Mouse (Mus musculus): ENCODE measurements around the gene Utp11.

Gene Utp11

DNA sequence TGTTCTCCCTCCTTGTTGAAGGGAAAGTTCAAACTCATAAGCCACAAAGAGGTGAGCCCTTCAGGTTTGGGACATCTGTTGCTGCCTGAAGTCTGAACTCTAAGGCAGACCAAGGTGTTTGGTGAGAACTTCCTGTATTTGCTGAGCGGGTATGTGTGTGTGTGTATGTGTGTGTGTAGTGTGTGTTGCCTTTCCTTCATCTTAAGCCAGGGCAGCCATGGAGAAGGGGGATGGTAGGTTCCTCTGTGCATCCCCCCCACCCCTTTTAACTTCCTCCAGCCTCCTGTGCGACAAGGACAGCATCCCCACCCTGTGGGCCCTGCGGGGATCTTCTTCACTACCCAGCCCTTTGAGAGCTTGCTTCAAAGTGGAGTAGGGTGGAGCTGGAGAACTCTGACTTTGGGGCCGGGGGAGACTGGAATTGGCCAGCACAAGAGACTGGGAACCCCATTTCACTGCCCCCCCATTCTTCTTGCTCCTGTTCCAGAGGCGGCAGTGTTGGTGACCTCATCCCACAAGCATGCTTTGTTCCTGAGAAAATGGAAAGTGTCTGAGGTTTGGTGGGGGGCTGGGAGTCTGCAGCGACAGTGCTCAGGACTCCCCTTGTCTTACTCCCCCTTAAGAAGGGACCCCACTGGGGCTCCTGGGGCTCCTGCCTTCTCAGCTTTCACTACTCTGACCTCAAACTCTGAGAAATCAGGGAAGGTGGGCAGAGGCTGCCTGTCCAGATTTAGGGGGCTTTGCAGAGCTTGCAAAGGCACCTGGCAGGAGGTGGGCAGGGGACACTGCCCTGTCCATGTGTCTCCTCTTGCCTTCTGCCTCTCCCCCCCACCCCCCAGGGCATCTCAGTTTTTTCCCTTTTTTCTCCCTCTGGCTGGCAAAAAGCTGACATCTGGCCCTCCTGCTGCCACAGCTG, 10.7 kb upstream of the Utp11 start:
- no peak for DNase-seq

GRCm38 (mm10) chr4:124703406-124703805, 10.0 kb upstream of the Utp11 start:
- no peak for DNase-seq

GRCm38 (mm10) chr4:124701916-124702315, 8.5 kb upstream of the Utp11 start:
- no peak for DNase-seq

DNA sequence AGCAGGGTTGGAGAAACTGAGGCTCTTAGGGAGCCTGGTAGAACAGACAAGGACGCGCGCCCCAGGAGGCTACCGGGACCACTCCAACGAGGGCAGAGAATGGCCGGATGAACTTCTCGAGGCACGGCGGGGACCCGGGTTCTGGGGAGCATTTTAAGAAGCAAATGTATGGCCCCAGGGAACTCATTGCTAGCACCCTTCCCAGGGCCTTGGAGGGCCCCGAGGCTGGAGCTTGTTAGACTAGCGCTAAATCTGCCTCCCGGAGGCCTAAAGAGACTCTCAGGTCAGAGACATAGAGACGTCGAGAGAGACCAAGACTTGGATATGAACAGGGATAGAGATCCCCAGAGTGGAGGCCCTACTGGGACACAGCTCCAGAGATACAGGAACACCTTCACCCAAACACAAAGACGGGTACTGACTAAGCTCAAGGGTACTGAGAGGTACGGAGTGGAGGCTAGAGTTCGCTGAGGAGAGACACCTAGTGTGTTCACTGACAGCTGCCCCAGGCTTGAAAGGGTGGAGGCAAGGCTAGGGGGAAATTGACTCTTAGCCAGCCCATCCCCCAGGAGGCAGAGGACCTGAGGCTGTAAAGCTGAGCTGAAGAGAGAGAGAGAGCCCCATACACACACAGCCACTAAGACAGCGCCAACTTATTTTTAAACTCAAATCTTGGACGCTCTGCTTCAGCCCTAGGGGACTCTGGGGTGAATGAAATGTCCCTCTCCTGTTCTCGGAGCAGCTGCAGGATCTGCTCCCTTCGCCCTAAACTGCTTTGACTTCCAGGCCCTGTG, 7.8 kb upstream of the Utp11 start:
- DNase-seq, result no peak

DNA sequence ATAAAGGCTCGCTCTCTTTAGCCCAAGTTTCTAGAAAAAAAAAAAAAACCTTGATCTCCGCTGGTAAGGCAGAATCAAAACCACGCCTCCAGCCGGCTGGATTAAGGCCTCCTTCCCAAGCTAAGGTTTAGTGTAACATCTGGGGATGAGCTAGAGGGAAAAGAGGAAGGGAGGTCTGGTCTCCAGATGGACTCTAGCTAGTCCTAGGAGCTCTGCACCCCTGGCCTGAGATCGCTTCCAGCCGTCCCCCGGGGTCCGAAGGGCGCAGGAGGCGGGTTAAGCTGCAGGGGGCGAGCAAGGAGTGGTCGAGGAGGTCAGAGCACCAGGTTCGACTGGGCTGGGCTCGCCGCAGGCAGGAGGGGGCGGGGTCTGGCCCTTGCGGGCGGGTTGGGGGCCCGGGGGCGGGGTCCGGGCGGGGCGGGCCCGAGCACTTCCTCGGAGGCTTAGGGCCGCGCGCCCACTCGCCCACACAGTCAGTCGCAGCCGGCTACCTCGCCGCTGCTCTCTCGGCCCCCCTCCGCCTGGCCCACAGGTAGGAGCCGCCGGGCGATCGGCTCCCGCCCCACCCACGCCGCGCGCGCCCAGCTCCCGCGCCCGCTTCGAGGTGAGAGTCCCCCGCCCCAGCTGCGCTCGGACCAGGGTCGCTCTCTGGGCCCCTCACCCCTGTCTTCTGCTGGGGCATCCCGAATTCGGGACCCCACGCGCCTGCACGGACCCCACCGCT, 7.0 kb upstream of the Utp11 start, which contains the start of gene Fhl3:
Gene Fhl3 (plus strand): TSS at position 454 of the 724 bp plus-strand sequence.
- peak; percentile 75 for DNase-seq

DNA sequence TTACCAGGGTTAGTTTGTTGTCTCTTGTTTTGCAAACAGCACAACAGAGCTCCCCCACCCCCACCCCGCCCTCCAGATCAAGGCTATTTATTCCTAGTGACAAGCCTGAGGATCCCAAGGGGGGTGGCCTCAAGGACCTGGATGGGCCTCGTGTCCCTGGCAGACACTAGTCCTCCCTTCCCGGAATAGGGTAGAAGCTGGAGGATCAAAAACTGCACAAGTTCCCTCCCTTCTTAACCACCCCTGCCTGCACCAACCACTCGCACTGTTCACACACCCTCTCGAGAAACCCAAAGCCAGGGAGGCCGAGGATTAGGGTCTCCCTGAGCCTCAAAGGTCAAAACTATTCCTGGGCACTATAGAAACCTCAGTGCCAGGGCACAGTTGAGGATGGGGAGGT, 6.4 kb upstream of the Utp11 start:
- no peak for DNase-seq

DNA sequence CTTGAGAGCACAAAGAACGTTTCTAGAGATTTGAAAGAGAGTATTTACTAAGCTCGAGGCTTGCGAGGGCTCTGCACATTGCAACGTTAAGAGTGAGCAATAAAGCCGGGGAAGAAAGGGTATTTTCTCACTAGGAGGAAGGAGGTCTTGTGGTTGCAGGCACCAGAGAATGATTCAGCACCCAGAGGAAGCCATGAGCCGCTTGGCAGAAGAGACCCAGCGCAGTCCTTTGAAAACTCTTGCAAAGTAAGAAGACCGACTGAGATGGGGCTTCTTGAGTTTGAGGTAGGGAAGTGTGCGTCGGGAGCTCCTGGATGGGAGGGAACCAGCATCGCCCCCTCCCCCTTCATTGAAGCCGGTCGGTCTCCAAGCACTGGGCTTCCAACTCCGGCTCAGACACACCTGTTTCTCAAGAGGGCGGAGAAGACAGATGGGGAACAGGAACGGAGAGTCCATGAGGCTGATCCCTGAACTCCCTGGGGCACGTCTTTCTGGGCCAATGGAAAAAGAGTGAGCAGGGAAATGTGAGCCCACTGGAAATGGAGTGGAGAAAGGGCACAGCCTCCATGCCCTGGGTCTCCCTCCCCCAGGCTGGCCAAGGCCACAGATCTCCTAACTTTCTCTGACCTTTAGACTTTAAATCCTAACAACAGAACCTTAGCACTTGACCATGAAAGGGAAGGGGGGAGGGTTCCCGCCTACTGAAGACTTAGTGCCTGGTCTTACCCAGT, 2.6 kb upstream of the Utp11 start:
- DNase-seq, result peak; percentile 34

DNA sequence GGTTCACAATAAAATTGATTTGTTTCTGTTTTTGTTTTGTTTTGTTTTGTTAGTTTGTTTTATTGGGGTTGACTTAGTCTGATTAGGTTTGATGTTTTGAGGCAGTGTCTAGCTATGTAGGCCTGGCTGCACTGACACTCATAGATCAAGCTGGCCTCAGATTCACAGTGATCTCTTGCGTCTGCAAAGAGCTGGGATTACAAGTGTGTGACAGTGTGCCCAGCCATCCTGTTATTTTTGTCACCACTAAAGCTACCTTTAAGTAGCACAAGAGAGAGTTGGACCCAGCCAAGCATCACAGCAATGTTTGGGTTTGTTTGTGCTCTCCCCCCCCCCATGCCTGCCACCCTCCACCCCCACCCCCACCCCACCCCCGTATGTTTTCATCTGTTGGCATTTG, 1.2 kb upstream of the Utp11 start:
- no peak for DNase-seq

GRCm38 (mm10) chr4:124692416-124692861, 961 bp downstream of the Utp11 start:
- DNase-seq, result no peak

DNA sequence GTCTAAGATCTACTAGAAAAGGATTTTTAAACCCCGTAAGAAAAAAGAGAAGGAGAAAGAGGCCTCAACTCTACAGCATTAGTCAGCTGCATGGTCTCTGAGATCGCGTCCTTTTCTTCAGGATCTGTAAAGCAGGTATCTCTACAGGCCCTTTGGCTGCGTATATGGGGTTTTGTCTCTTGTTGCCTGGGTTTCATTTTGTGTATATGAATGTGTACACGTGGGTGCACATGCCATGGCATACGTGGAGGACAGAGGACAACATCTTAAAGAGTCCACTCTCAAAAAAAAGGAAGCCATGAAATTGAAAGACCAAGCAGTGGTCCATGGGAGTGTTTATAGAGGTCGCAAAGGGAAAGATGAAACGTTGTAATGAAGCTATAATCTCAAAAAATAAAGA, 1.9 kb downstream of the Utp11 start:
- DNase-seq, result no peak

DNA sequence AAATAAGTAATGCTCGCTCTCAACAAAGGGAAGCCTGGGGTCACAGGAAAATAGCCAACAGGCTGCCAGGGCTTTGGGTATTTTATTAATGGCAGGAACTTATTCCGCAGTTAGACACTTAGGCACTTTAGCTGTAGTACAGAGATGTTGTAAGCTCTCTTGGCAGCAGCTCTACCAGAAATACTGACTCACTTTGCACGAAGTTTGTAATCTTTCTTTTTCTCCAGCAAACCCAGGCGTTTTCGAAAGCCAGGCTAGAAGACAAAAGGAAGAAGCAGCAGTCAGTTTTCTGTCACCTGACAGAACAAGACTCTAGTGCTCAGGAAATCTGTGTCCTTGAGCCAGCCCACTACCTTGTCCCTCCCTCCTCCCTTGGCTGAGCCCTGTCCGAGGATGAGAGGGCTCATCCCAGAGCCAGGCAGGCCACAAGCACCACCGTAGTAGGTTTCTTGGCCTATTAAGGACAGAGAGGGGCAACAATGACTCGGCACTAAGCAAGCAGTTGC, 7.5 kb downstream of the Utp11 start:
- DNase-seq, result no peak

DNA sequence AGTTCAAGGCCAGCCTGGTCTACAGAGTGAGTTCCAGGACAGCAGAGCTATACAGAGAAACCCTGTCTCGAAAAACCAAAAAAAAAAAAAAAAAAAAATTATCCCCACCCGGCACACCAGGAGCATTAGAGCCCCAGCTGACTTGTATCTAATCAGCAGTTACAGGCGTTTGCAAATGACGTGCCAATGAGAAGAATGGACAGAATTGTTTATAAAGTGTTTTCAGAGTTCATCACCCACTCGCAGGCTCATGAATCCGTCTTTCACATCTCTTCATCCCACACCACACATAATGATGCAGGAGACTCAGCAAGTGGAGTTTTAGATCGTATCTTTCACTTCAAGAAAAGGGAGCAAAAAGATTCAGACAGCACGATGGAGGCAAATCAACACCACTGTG, 7.9 kb downstream of the Utp11 start:
- no peak for DNase-seq

DNA sequence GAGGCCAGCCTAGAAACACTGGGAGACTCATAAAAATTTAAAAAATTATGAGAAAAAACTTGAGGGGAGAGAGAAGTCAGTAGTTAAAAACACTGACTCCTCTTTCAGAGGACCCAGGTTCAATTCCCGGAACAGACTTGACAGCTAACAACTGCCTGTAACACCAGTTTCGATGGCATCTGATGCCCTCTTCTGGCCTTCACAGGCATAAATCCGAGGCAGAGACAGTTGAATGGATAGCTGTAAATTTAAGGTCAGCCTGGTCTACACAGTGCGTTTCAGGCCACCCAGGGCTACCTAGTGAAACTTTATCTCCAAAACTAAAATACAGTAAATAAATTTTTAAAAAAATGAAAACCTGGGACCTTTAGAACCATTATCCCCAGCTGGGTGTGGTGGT, 8.4 kb downstream of the Utp11 start:
- DNase-seq, result no peak

DNA sequence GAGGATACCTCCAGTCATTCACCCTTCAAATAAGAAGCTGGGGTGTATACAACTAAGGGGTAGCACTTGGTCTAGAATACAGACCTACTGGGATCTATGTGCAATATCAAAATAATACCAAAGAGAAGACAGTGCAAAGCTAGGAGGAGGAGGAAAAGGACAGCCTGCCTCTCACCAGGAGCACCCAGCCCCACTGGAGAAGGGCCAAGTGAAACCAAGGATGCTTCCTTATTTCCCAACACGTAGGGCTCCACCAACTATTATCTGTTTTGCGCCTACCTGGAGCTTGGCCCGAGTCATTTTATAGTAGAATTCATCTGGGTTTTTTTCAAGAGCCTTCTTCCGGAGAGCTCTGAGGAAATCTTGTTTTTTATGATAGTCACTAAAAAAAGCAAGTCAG, 9.9 kb downstream of the Utp11 start:
- DNase-seq, result no peak

DNA sequence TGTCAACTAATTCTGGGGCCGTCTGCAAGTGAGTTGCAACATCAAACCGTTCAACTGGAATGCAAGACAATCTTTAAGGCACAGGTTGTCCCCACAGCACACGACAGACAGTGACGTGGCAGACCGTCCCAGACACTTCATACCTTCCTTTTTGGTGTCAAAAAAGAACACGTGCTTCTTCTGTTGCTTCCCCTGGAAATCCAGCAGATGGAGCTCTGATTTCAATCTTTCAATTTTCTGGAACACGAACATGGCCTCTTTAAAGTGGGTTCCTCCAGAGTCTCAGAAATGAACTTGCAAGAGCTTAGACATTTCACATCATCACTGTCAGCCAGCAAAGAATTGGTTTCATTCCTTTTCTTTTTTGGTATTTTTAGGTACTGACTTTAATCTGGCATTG, 11.1 kb downstream of the Utp11 start:
- no peak for DNase-seq

- no peak for DNase-seq
Observed at GRCm38 (mm10) chr4:124675958-124676357, 17.4 kb downstream of the Utp11 start.

DNA sequence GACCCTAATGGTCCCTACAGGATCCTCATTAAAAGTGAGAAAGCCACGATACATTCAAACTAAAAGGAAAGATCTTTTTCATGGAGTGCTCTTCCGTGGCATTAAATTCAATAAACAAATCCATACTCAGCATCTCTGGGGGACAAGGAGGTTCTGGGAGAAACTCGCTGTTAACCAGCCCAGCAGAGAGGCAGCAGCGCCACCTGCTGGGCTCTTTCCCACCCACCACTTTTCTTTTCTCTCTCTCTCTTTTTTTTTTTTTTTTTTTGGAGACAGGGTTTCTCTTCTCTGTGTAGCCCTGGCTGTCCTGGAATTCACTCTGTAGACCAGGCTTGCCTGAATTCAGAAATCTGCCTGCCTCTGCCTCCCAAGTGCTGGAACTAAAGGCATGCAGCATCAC, 18.4 kb downstream of the Utp11 start:
- peak; percentile 56 for DNase-seq

DNA sequence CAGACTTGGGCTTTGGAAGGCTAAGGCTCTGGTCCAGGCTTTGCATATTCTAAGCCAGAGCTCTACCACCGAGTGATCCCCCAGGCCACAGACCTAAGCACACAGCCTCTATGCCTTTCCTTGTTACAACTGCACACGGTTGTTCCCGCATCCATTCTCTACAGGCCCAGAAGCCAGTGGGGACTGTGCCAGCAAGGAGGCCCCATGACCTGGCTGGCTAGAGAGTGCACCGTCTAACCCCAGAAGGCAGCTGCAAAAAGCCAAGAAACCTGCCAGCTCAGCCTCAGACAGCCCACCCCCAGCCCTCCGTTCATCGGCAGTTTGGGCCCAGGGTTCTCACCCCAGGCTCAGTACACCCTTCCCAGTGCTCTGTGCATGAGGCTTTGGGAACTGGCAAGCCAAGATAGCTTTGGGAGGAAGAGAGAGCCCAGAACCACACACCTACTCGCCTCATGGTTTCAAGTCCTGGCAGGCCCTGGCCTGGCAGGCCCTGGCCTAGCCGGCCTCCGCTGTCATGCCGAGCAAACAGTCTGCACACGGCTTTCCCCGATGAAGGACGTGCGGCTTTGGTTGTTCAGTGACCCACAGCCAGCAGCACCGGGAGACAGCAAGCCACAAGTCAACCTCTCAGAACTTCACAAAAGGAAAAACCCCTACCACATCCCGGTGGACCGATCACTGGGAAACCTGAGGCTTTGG, 18.9 kb downstream of the Utp11 start:
- DNase-seq, result no peak

GRCm38 (mm10) chr4:124672347-124673320, 20.8 kb downstream of the Utp11 start:
- DNase-seq, result no peak

GRCm38 (mm10) chr4:124671583-124671982, 21.8 kb downstream of the Utp11 start:
- no peak for DNase-seq

All from kidney, adult 18-20 months (tissue).